Mouse (Mus musculus) intestine, embryonic 14.5 days (tissue): ENCODE measurements at regions not wholly inside any gene's neighbourhood (a gene's known extent, or its start where the extent isn't known, plus 50 kb on each side); places are given as distances from the start of the nearest gene placed in this dataset.
"Not testable (repeated sequence)": the region's sequence is repeated elsewhere in the genome, so short reads cannot be mapped to it uniquely, and the experiment has no call there.

Experiments used
- ATAC-seq: fragments of 200-750 bp; cut with Nextera tagmentation; replicated peaks from 2 replicates; pipeline ENCODE4 v1.8.0; 2017; ENCODE audit warnings: low read depth, moderate number of reproducible peaks, moderate TSS enrichment, moderate library complexity; ENCODE audit not compliant: low FRiP score, low TSS enrichment
- DNase-seq: peaks from one replicate; pipeline ENCODE4 v3.0.0-alpha.2; 2018; ENCODE audit warnings: low spot score
- H3K27ac ChIP-seq: fragments of 300-500 bp; sonication (generic); 2 replicates; pipeline ENCODE4 v1.5.1; 2014; ENCODE audit warnings: low read depth, mild to moderate bottlenecking, control low read depth
- H3K27me3 ChIP-seq: fragments of 300-500 bp; sonication (generic); replicated peaks from 2 replicates; pipeline ENCODE4 v1.6.1; 2014; ENCODE audit warnings: low read length, control low read depth; ENCODE audit not compliant: control insufficient read depth, insufficient read depth
- H3K36me3 ChIP-seq: fragments of 300-500 bp; sonication (generic); 2 replicates; pipeline ENCODE4 v1.6.1; 2014; ENCODE audit warnings: low read length, control low read depth; ENCODE audit not compliant: control insufficient read depth, insufficient read depth
- H3K4me1 ChIP-seq: fragments of 300-500 bp; sonication (generic); replicated peaks from 2 replicates; pipeline ENCODE4 v1.6.1; 2014; ENCODE audit warnings: low read length, control low read depth, mixed read lengths; ENCODE audit not compliant: control insufficient read depth, insufficient read depth
- H3K4me2 ChIP-seq: fragments of 300-500 bp; sonication (generic); 2 replicates; pipeline ENCODE4 v1.6.1; 2014; ENCODE audit warnings: low read length
- H3K4me3 ChIP-seq: fragments of 300-500 bp; sonication (generic); 2 replicates; pipeline ENCODE4 v1.5.1; 2014; ENCODE audit warnings: low read depth, low read length, control low read depth, mixed read lengths
- H3K9ac ChIP-seq: fragments of 300-500 bp; sonication (generic); 2 replicates; pipeline ENCODE4 v1.6.1; 2014; ENCODE audit warnings: mild to moderate bottlenecking, low read length
- H3K9me3 ChIP-seq: fragments of 300-500 bp; sonication (generic); 2 replicates; pipeline ENCODE4 v1.6.1; 2016; ENCODE audit warnings: low read length, control low read depth; ENCODE audit not compliant: control insufficient read depth
- WGBS: fragments of 180-500 bp; shearing (Covaris S2); extraction: QIAGEN DNeasy Blood & Tissue Kit; methylation state at CpG from one replicate; pipeline ENCODE4 v1.1.7; 2014; 5-methylcytosine and 5-hydroxymethylcytosine counted together

- no peak overlapping the region for H3K4me2 ChIP-seq
- 92% methylated on average over 3 of the region's 3 CpGs for WGBS
- no peak overlapping the region for H3K27ac ChIP-seq
- H3K27me3 ChIP-seq, result no peaks in the 10 kb centered on the region
- no peaks in the 10 kb centered on the region for H3K4me1 ChIP-seq
- H3K9ac ChIP-seq, result no peak overlapping the region
- H3K9me3 ChIP-seq, result no peaks in the 10 kb centered on the region
- H3K36me3 ChIP-seq, result no peaks in the 10 kb centered on the region
- DNase-seq, result no peak
- ATAC-seq, result no peak
- H3K4me3 ChIP-seq, result no peak overlapping the region
These were observed 85.8 kb upstream of the Tbl1x start for GRCm38 (mm10) chrX:77424792-77425727.

DNA sequence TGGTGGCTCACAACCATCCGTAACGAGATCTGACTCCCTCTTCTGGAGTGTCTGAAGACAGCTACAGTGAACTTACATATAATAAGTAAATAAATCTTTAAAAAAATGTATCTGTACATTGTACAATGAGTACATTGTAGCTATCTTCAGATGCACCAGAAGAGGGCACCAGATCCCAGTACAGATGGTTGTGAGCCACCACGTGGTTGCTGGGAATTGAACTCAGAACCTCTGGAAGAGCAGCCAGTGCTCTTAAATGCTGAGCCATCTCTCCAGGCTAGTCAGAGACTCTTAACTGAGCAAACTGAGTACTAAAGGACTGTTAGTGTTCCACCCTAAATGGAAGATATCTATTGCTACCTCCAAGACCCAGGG is 85.1 kb upstream of the Tbl1x start:
- ATAC-seq, result not testable (repeated sequence)

DNA sequence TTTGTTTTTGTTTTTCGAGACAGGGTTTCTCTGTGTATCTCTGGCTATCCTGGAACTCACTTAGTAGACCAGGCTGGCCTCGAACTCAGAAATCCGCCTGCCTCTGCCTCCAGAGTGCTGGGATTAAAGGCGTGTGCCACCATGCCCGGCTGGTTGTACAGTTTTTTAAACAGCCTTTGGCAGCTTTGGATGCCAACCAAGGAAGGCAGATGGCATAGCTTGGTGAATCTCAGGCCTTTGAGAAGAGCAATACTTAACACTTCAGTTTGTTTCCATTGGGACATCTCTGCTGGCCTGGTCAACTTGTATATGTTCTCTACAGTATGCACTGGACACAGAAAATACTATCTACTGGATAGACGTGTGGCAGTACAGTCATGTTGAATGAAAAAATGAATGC is 84.0 kb upstream of the Tbl1x start:
- H3K27me3 ChIP-seq, H3K27ac ChIP-seq, H3K36me3 ChIP-seq, H3K9ac ChIP-seq, H3K4me2 ChIP-seq, DNase-seq, H3K4me1 ChIP-seq, ATAC-seq, H3K4me3 ChIP-seq, H3K9me3 ChIP-seq: not testable (repeated sequence)
- 83% methylated on average over 6 of the region's 6 CpGs for WGBS

More for the DNA sequence above, 85.1 kb upstream of the Tbl1x start:
- not testable (repeated sequence) for H3K9ac ChIP-seq, DNase-seq, H3K27ac ChIP-seq, H3K9me3 ChIP-seq, H3K36me3 ChIP-seq, H3K27me3 ChIP-seq, H3K4me3 ChIP-seq, H3K4me2 ChIP-seq, H3K4me1 ChIP-seq
- WGBS, result 69% methylated on average over 3 of the region's 3 CpGs

DNA sequence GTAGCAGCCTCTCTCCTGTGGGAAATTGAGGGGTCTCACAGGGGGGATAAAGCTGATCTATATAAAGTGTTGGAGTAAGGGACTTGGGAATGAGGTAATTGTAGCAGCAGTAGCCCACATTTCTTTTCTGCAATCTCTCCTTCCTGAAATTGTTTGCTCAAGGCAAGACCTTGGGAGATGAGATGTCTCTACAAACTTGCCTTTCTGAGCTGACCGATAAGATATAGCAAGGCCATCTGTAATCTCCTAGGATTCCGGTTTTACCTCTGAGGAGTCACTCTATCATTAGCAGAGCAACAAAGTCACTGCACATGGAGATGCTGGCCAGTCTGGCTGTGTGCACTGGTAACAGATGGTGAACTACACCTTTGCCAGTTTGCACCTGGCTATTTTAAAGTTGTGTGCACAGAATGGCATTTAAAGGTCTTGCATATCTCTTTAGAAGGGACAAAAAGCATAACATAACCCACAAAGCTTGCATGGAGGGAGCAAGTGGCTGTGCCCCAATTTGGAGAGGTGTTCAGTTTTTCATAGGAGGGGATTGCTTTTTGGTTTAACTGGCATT is 78.7 kb upstream of the Tbl1x start:
- Histone ChIP-seq H3K27ac (peak overlapping the region; percentile 43), H3K27me3 (no peaks in the 10 kb centered on the region), H3K9ac (no peak overlapping the region), H3K4me1 (no peaks in the 10 kb centered on the region), H3K4me3 (no peak overlapping the region), H3K36me3 (no peaks in the 10 kb centered on the region), H3K4me2 (no peak overlapping the region), H3K9me3 (no peaks in the 10 kb centered on the region)
- DNase-seq, result no peak
- 62% methylated on average over 2 of the region's 2 CpGs for WGBS
- no peak for ATAC-seq

DNA sequence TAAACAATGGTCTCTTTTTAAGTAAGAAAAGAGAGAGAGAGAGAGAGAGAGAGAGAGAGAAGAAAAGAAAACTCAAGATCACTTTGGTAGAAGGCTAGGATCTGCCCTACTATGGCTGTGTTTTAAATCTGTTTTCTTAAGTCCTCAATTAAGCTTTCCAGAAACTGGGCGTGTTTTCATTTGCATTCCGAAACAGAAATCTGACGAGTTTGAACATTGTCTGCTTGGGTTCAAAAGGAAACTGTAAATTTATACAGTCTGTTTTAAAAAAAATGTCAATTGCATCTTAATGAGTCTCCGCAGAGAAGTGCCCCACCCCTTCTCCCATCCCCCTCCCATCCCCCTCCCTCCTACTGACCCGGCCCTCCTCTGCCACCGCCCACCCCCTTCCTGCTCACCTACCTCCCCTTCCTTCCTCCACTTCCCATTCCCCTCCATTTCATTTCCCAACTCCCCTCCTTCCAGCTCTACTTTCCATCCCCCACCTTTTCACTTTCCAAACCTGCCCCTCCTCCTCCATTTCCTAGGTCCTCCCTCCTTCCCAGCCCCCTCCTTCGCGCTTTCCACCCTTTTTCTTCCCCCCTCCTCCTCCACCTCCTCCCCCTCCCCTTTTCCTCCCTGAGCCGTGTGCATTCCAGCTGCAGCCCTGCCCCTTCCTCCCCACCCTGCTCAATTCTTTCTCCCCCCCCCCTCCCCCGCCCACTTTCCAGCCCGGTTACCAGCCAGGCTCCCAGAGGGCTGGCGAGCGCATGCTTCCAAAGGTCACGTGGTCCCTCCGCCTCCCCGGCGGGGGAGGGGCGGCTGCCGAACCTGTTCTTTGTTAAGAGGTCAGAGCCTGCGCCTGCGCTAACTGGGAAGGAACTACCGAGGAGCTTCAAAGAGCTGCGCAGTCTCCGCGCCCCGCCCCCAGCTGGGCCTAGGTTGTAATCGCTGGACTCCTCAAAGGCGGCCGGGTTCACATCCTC is 77.7 kb upstream of the Tbl1x start:
- ATAC-seq, result peak; percentile 95
- Histone ChIP-seq H3K27ac (peak overlapping the region; percentile 62), H3K4me2 (peak overlapping the region; percentile 37), H3K9ac (no peak overlapping the region), H3K9me3 (no peaks in the 10 kb centered on the region), H3K36me3 (no peaks in the 10 kb centered on the region), H3K27me3 (no peaks in the 10 kb centered on the region), H3K4me3 (peak overlapping the region; percentile 20; the same call in 1 of the 2 replicates), H3K4me1 (no peaks in the 10 kb centered on the region)
- 13% methylated on average over 25 of the region's 29 CpGs for WGBS
- peak; percentile 93 for DNase-seq

DNA sequence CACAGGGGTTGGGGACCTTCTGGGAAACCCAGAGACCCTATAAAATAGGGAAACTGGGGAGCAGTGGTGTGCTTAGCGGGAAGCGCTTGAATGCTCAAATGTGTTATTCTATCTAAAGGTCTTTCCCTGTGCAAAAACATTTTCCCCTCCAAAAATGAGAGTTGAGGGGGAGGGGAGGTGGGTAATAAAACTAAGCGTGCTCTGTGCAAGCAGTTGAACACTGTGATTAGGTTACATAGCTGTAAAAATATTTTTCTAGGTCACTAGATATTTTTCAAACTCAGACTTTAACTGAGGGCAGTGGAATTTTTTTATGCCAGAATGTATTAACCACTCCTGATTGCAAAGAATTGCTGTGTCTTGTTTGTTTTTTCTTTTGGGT is 77.0 kb upstream of the Tbl1x start:
- WGBS, result 19% methylated on average over 3 of the region's 3 CpGs
- peak overlapping the region; percentile 37 for H3K4me2 ChIP-seq
- H3K36me3 ChIP-seq, result no peaks in the 10 kb centered on the region
- H3K27me3 ChIP-seq, result no peaks in the 10 kb centered on the region
- peak overlapping the region; percentile 20; the same call in 1 of the 2 replicates for H3K4me3 ChIP-seq
- no peaks in the 10 kb centered on the region for H3K9me3 ChIP-seq
- H3K27ac ChIP-seq, result peak overlapping the region; percentile 62
- peak; percentile 64 for ATAC-seq
- H3K9ac ChIP-seq, result no peak overlapping the region
- H3K4me1 ChIP-seq, result no peaks in the 10 kb centered on the region
- no peak for DNase-seq

DNA sequence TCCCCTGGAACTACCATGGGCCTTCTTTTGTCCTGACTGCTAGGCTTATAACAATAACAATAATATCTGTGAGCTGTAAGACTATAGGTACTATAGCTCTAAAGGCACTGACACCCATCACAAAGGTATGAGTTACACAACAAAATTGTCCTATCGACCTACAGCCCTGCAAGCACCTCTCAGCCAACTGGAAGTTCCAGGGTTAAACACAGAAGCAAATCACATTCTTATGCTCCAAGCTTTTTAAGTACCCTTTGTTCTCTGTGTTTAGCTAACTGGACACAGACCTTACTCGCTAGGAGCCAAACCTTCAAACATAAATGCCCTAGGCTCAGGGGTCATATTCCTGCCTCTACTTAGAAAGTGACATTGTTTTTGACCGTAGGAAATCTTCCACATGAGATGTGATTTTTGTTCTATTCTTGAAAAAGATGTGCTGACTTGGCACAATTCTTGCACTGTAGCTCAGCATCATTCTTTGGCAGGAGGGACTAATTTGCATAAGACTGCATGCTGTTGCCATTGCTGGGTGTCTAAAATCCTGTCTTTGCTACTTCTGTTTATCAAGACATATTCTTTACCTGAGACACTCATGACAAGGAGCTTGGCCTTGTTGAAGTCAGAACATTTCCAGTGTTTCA is 66.8 kb upstream of the Tbl1x start:
- DNase-seq, result no peak
- H3K9me3 ChIP-seq, result no peaks in the 10 kb centered on the region
- WGBS, result 43% methylated on average over 3 of the region's 3 CpGs

GRCm38 (mm10) chrX:77446755-77447154 is 64.1 kb upstream of the Tbl1x start:
- no peak for ATAC-seq

More for the DNA sequence above, 66.8 kb upstream of the Tbl1x start:
- H3K27ac ChIP-seq, result no peak overlapping the region
- H3K4me1 ChIP-seq, result no peaks in the 10 kb centered on the region
- H3K36me3 ChIP-seq, result no peaks in the 10 kb centered on the region
- ATAC-seq, result no peak
- no peak overlapping the region for H3K9ac ChIP-seq
- no peak overlapping the region for H3K4me3 ChIP-seq
- no peaks in the 10 kb centered on the region for H3K27me3 ChIP-seq
- no peak overlapping the region for H3K4me2 ChIP-seq

More at GRCm38 (mm10) chrX:77446755-77447154, 64.1 kb upstream of the Tbl1x start:
- DNase-seq, result no peak
- H3K9me3 ChIP-seq, result no peaks in the 10 kb centered on the region
- H3K4me2 ChIP-seq, result no peak overlapping the region
- no peak overlapping the region for H3K4me3 ChIP-seq
- H3K36me3 ChIP-seq, result no peaks in the 10 kb centered on the region
- no peak overlapping the region for H3K9ac ChIP-seq
- no peaks in the 10 kb centered on the region for H3K27me3 ChIP-seq
- H3K27ac ChIP-seq, result no peak overlapping the region
- H3K4me1 ChIP-seq, result no peaks in the 10 kb centered on the region
- 94% methylated on average over 3 of the region's 3 CpGs for WGBS
